14 mouse cellular contexts compared by ENCODE assay signal in the genomic region with DNA sequence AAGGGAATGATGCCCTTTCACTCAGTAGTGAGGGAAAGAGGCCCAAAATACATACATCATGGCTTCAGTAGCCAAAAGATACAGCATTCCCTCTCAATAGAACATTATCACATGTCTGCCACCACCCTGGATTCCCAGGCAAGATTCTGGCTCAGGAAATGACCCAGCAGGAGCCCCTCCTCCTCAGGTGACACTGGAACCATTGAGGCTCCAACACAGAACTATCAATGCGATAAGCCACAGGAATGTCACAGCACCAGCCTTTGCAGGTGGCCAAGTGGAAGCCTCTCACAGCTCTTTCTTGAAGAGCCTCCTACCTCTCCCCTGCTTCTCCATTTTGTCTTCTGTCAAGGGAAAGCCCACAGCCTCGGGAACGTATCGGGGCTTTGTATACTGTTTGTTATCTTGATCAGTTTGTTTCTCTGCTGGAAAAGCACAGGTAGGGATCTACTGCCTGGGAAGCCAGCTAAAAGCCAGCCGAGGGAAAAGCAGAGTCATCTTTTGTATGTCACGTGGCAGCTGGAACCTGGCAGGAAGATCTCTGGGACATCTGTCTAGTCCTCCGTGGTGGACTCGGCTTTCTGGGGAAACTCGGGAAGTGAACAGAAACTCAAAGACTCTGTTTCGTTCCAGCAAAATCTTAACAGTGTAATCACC.
DNase-seq lines count a peak whose midpoint lies in the region; ATAC-seq lines count a peak whose summit lies in the region.
"Had no signal": no experiment of that assay in that cellular context is flagged by ENCODE, and none has a peak within 500 bp of the region (broad histone marks: within the 10 kb centered on the region; RNA-seq: fewer than 3 reads in every experiment).

No protein-coding gene starts in this region.

- no peak for DNase-seq in hindbrain, embryonic 10.5 days (ENCODE audit: low spot score)
- DNase-seq in midbrain, embryonic 10.5 days (ENCODE audit: low spot score) = no peak
- no peak for DNase-seq in spleen, postnatal 4 days (ENCODE audit: low spot score in 2 of 2)
- DNase-seq: cerebellum, adult 11-12 months; gastrocnemius, postnatal 10 days; thymus, adult 18-20 months had no signal

- H3K4me2 ChIP-seq in hindbrain, embryonic 13.5 days = no peak overlapping the region
- H3K4me2 ChIP-seq in midbrain, embryonic 16.5 days (ENCODE audit: low read length) = no peak overlapping the region
- 0 out of 2 replicates have a peak overlapping the region, but pooled peaks have one; percentile 40 for H3K4me2 ChIP-seq in kidney, embryonic 16.5 days (replicated peaks; ENCODE audit: low read depth, low read length)
- H3K4me2 ChIP-seq: limb, embryonic 12.5 days had no signal

- no peak overlapping the region for H3K4me3 ChIP-seq in hindbrain, embryonic 13.5 days
- no peak overlapping the region for H3K4me3 ChIP-seq in hindbrain, embryonic 10.5 days
- no peak overlapping the region for H3K4me3 ChIP-seq in midbrain, embryonic 16.5 days (ENCODE audit: low read depth, low read length)
- H3K4me3 ChIP-seq in midbrain, embryonic 10.5 days = no peak overlapping the region
- no peak overlapping the region for H3K4me3 ChIP-seq in kidney, embryonic 16.5 days (ENCODE audit: low read length)
- H3K4me3 ChIP-seq: limb, embryonic 12.5 days had no signal

- 82% methylated on average over 10 of the region's 10 CpGs for WGBS in hindbrain, embryonic 13.5 days
- 91% methylated on average over 10 of the region's 10 CpGs for WGBS in hindbrain, embryonic 10.5 days
- WGBS in midbrain, embryonic 16.5 days = 79% methylated on average over 10 of the region's 10 CpGs
- WGBS in midbrain, embryonic 10.5 days = 90% methylated on average over 10 of the region's 10 CpGs
- 56% methylated on average over 10 of the region's 10 CpGs for WGBS in kidney, embryonic 16.5 days

- H3K9ac ChIP-seq in hindbrain, embryonic 13.5 days = no peak overlapping the region
- H3K9ac ChIP-seq in midbrain, embryonic 16.5 days (ENCODE audit: low read depth, low read length) = no peak overlapping the region
- no peak overlapping the region for H3K9ac ChIP-seq in kidney, embryonic 16.5 days (replicated peaks; ENCODE audit: low read length)
- H3K9ac ChIP-seq: limb, embryonic 12.5 days had no signal

- no peaks in the 10 kb centered on the region for H3K27me3 ChIP-seq in hindbrain, embryonic 13.5 days
- no peaks in the 10 kb centered on the region for H3K27me3 ChIP-seq in hindbrain, embryonic 10.5 days (ENCODE audit: insufficient read depth, poor library complexity, severe bottlenecking)
- H3K27me3 ChIP-seq in midbrain, embryonic 16.5 days (ENCODE audit: control insufficient read depth, insufficient read depth, low read depth, low read length) = no peaks in the 10 kb centered on the region
- H3K27me3 ChIP-seq in midbrain, embryonic 10.5 days (ENCODE audit: low read depth, poor library complexity, severe bottlenecking) = no peaks in the 10 kb centered on the region
- no peaks in the 10 kb centered on the region for H3K27me3 ChIP-seq in kidney, embryonic 16.5 days (ENCODE audit: insufficient read depth, low read length)
- H3K27me3 ChIP-seq: CH12.LX; limb, embryonic 12.5 days had no signal

- H3K4me1 ChIP-seq in hindbrain, embryonic 13.5 days (replicated peaks) = peaks cover 36% of the 10 kb centered on the region
- H3K4me1 ChIP-seq in hindbrain, embryonic 10.5 days (replicated peaks) = peaks cover 4% of the 10 kb centered on the region; the same call in 1 of the 2 replicates
- H3K4me1 ChIP-seq in midbrain, embryonic 16.5 days (ENCODE audit: control insufficient read depth, insufficient read depth, low read length) = peaks cover 13% of the 10 kb centered on the region
- H3K4me1 ChIP-seq in midbrain, embryonic 10.5 days = peaks cover 6% of the 10 kb centered on the region; the same call in 1 of the 2 replicates
- H3K4me1 ChIP-seq in kidney, embryonic 16.5 days (ENCODE audit: insufficient read depth, low read length) = peaks cover 32% of the 10 kb centered on the region

- H3K36me3 ChIP-seq in hindbrain, embryonic 13.5 days = peaks cover 21% of the 10 kb centered on the region
- peaks cover 51% of the 10 kb centered on the region for H3K36me3 ChIP-seq in hindbrain, embryonic 10.5 days
- H3K36me3 ChIP-seq in midbrain, embryonic 16.5 days (ENCODE audit: control insufficient read depth, insufficient read depth, low read length) = 0 out of 2 replicates have a peak, but pooled peaks cover 3% of the 10 kb centered on the region
- H3K36me3 ChIP-seq in midbrain, embryonic 10.5 days = peaks cover 57% of the 10 kb centered on the region
- 0 out of 2 replicates have a peak, but pooled peaks cover 6% of the 10 kb centered on the region for H3K36me3 ChIP-seq in kidney, embryonic 16.5 days (ENCODE audit: insufficient read depth, low read length)

- H3K27ac ChIP-seq in hindbrain, embryonic 13.5 days = peak overlapping the region; percentile 27; the same call in 1 of the 2 replicates
- H3K27ac ChIP-seq in hindbrain, embryonic 10.5 days = no peak overlapping the region
- H3K27ac ChIP-seq in midbrain, embryonic 16.5 days (ENCODE audit: low read length) = peak overlapping the region; percentile 19; the same call in 1 of the 2 replicates
- no peak overlapping the region for H3K27ac ChIP-seq in midbrain, embryonic 10.5 days (replicated peaks)
- peak overlapping the region; percentile 87 for H3K27ac ChIP-seq in kidney, embryonic 16.5 days (ENCODE audit: low read length)

- no peaks in the 10 kb centered on the region for H3K9me3 ChIP-seq in hindbrain, embryonic 13.5 days
- no peaks in the 10 kb centered on the region for H3K9me3 ChIP-seq in hindbrain, embryonic 10.5 days
- H3K9me3 ChIP-seq in midbrain, embryonic 16.5 days (replicated peaks; ENCODE audit: control insufficient read depth, low read length, poor library complexity, severe bottlenecking) = no peaks in the 10 kb centered on the region
- no peaks in the 10 kb centered on the region for H3K9me3 ChIP-seq in midbrain, embryonic 10.5 days (replicated peaks)
- no peaks in the 10 kb centered on the region for H3K9me3 ChIP-seq in kidney, embryonic 16.5 days (ENCODE audit: low read length)
- H3K9me3 ChIP-seq: limb, embryonic 12.5 days had no signal

- no peak for ATAC-seq in hindbrain, embryonic 13.5 days (ENCODE audit: low FRiP score)
- no peak for ATAC-seq in midbrain, embryonic 16.5 days
- ATAC-seq in kidney, embryonic 16.5 days (ENCODE audit: low FRiP score, low TSS enrichment) = no peak
- no peak for ATAC-seq in megakaryocyte, adult 5-6 weeks (ENCODE audit: poor library complexity, severe bottlenecking)
- no peak for ATAC-seq in inflammation-experienced regulatory T-cells, adult 6 months
- ATAC-seq: activated CD4-positive, CD25-positive, alpha-beta regulatory T cell, adult 4 months had no signal

Comparison
In these comparisons a context has a peak if more than half of its experiments do, and no peak if none do; other contexts are left out.
1. H3K27ac ChIP-seq: peak in hindbrain, embryonic 13.5 days (single experiment), midbrain, embryonic 16.5 days (single experiment) and kidney, embryonic 16.5 days (single experiment); none in hindbrain, embryonic 10.5 days (single experiment) and midbrain, embryonic 10.5 days (single experiment).